Mouse (Mus musculus): ENCODE measurements at regions not wholly inside any gene's neighbourhood (a gene's known extent, or its start where the extent isn't known, plus 50 kb on each side); places are given as distances from the start of the nearest gene placed in this dataset.

GRCm38 (mm10) chr4:58613022-58613421 lies 59.3 kb upstream of the Lpar1 start:
- TF ChIP-seq POLR2A (IDR thresholded peaks at IDR 0.05; ENCODE audit: extremely low read depth, insufficient read depth, low read length) (no peak), CTCF (IDR thresholded peaks at IDR 0.05; ENCODE audit: low read depth, low read length) (no peak)
- Histone ChIP-seq H3K27ac (replicated peaks; ENCODE audit: insufficient read depth, low read depth, low read length) (no peak overlapping the region), H3K36me3 (ENCODE audit: control insufficient read depth, insufficient read depth, low read length) (no peaks in the 10 kb centered on the region), H3K4me1 (ENCODE audit: control insufficient read depth, insufficient read depth, low read length) (no peaks in the 10 kb centered on the region), H3K9ac (ENCODE audit: low read depth, low read length) (no peak overlapping the region), H3K27me3 (ENCODE audit: control insufficient read depth, insufficient read depth, low read length) (no peaks in the 10 kb centered on the region), H3K79me2 (ENCODE audit: control insufficient read depth, insufficient read depth, low read length) (no peaks in the 10 kb centered on the region), H3K4me3 (ENCODE audit: insufficient read depth, low read depth, low read length) (no peak overlapping the region)
- peak; percentile 17 for DNase-seq (ENCODE audit: extremely low read depth, low read depth, low spot score)
- 64% methylated on average over 3 of the region's 3 CpGs for WGBS

GRCm38 (mm10) chr4:58607491-58607890 lies 53.8 kb upstream of the Lpar1 start:
- no peak for DNase-seq (ENCODE audit: extremely low read depth, low read depth, low spot score)
- Histone ChIP-seq H3K79me2 (ENCODE audit: control insufficient read depth, insufficient read depth, low read length) (no peaks in the 10 kb centered on the region), H3K4me3 (ENCODE audit: insufficient read depth, low read depth, low read length) (no peak overlapping the region), H3K9ac (ENCODE audit: low read depth, low read length) (no peak overlapping the region), H3K4me1 (ENCODE audit: control insufficient read depth, insufficient read depth, low read length) (no peaks in the 10 kb centered on the region), H3K27ac (replicated peaks; ENCODE audit: insufficient read depth, low read depth, low read length) (no peak overlapping the region), H3K36me3 (ENCODE audit: control insufficient read depth, insufficient read depth, low read length) (no peaks in the 10 kb centered on the region), H3K27me3 (ENCODE audit: control insufficient read depth, insufficient read depth, low read length) (no peaks in the 10 kb centered on the region)
- no peak for TF ChIP-seq CTCF (IDR thresholded peaks at IDR 0.05; ENCODE audit: low read depth, low read length)
- WGBS: 86% methylated on average over 2 of the region's 2 CpGs

GRCm38 (mm10) chr4:58605941-58606340 lies 52.2 kb upstream of the Lpar1 start:
- WGBS: 66% methylated on average over 3 of the region's 3 CpGs
- no peaks in the 10 kb centered on the region for H3K79me2 ChIP-seq (ENCODE audit: control insufficient read depth, insufficient read depth, low read length)

More at GRCm38 (mm10) chr4:58605941-58606340, 52.2 kb upstream of the Lpar1 start:
- DNase-seq (ENCODE audit: extremely low read depth, low read depth, low spot score): no peak
- no peak overlapping the region for H3K9ac ChIP-seq (ENCODE audit: low read depth, low read length)
- H3K27me3 ChIP-seq (ENCODE audit: control insufficient read depth, insufficient read depth, low read length): no peaks in the 10 kb centered on the region
- no peak overlapping the region for H3K4me3 ChIP-seq (ENCODE audit: insufficient read depth, low read depth, low read length)
- H3K36me3 ChIP-seq (ENCODE audit: control insufficient read depth, insufficient read depth, low read length): no peaks in the 10 kb centered on the region
- TF ChIP-seq CTCF (IDR thresholded peaks at IDR 0.05; ENCODE audit: low read depth, low read length) (no peak), POLR2A (IDR thresholded peaks at IDR 0.05; ENCODE audit: extremely low read depth, insufficient read depth, low read length) (no peak)
- H3K4me1 ChIP-seq (ENCODE audit: control insufficient read depth, insufficient read depth, low read length): no peaks in the 10 kb centered on the region
- H3K27ac ChIP-seq (replicated peaks; ENCODE audit: insufficient read depth, low read depth, low read length): no peak overlapping the region

Data from liver, adult 2 months (tissue).